Mouse (Mus musculus): ENCODE measurements at regions not wholly inside any gene's neighbourhood (a gene's known extent, or its start where the extent isn't known, plus 50 kb on each side); places are given as distances from the start of the nearest gene placed in this dataset.

GRCm38 (mm10) chr9:61129186-61129585 is 243.0 kb upstream of the Tle3 start:
- DNase-seq (ENCODE audit: low spot score in 2 of 2) = no peak

DNA sequence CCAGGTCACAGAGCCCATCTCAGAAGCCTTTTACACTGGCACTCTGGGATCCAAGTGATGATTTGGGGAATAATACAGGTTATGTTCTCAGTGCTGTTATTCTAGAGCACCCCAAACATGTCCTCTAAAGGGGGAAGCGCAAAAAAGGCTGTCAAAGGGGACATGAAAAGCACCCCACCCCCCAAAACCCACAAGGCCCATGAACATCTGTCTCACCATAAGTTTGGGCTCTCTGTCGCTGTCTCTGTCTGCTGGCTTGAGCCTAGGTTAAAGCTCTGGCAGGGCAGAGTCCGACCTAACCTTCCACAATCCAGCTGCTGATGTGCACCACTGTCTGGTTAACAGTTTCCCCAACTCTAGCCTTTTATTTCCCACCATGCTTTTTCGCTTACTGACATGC is 241.3 kb upstream of the Tle3 start:
- DNase-seq (ENCODE audit: low spot score in 2 of 2) = no peak

- DNase-seq (ENCODE audit: low spot score in 2 of 2) = no peak
These were observed 236.8 kb upstream of the Tle3 start for GRCm38 (mm10) chr9:61135263-61135882.

DNA sequence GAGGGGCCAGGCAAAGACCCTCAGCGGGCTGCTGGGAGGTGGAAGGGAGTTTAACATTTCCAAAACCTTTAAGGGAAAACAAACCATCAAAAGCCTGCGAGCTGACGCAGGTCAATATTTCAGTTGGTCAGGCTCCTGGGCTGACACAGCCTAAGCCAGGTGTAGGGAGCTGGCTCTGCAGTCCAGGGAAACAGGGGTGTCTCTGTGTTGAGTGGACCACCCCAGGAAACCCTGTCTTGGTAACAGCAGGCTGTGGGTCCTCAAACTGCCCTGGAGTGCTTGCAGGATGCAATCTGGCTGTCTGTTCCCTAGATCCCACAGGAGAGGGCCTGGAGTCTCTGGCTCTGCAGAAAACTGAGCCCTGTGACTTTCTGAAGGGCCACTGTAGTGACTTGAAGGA is 236.2 kb upstream of the Tle3 start:
- DNase-seq (ENCODE audit: low spot score in 2 of 2) = no peak

- peak; percentile 16 to 22 for DNase-seq (ENCODE audit: low spot score in 2 of 2)
These were observed 233.3 kb upstream of the Tle3 start for GRCm38 (mm10) chr9:61138741-61139368.

GRCm38 (mm10) chr9:61143101-61143500 is 229.1 kb upstream of the Tle3 start:
- peak; percentile 24 to 58 for DNase-seq (ENCODE audit: low spot score in 2 of 2)

DNA sequence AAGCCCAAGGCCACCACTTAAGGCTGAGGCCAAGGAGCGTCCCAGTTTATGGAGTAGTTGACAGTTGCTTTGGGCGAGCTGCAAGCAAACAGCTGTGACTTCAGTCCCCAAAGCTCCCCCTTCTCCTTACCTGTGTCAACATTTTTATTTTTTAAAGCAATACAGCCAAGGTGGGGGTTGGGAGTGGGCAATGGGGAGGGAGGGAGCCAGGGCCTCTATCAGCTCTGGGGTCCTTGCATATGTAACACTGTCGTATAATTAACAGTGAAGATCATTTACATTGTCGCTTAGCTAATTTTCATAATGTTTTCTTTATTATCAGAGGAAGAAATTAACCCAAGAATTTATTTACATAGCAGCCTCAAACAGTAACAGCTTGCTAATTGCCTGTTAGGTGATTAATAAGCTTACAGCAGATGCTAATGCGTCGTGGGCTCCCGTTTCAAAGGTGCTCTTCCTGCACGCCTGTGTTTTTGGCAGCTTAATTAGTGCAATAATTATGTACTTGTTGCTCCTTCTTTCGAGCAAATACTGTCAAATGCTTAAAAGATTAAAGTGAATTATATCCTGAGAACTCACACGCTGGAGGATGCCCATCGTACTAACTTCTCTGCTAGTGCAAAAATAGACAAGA is 227.4 kb upstream of the Tle3 start:
- DNase-seq (ENCODE audit: low spot score in 2 of 2) = no peak

DNA sequence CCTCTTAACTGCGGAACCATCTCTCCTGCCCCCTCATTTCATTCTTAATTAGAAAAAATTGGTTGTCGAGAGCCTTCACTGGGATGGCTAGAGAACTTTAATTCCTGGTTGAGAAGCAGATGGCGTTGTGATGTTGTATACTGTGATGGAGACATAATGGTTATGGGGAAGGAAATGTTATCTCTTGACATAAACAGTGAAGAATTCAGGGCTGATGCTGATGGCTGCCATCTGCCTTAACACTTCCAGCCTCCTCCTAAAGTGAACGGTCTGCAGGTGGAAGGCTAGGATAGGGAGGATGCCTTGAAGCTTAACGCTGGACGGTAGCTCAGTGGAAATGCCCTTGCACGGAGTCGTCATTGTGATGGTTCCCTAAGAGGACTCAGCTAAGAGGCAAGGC is 226.4 kb upstream of the Tle3 start:
- DNase-seq (ENCODE audit: low spot score in 2 of 2) = no peak

DNA sequence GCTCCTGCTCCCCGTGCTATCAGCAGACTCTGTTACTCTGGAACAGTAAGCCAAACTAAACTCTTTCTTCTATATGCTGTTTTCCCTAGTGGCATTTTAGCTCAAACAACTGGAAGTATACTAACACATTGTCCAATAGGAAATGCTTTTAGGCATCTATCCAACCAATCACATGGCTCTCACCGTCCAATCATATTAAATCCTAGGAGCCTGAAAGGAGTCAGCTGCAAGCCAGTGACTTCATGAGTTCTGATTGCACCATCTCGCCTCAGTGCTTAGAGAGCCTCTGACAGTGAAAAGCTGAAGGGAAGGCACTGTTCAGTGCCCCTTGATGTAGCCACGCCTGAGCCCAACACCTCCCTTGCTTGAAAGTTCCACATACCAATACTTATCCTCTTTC is 221.0 kb upstream of the Tle3 start:
- DNase-seq (ENCODE audit: low spot score in 2 of 2) = no peak

DNA sequence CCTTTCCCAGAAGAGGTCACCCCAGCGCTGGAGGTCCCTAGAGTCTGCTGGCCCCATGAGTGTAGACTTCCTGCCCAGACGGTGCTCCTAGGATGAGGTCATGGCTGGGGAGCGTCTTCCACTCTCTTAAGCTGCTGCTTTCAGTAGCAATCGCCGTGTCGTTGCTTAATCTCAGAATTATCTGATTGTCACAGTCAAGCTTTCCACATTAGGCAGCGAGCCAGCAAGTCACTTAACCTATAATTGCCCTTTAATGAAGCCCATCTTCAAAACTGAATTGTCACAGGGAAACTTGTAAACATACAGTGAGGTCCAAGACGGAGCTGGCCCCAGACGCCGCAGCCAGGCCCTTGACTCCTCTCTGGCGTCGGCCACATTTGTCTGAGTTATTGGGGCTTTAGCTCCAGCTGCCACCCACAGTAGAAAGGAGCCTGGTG is 220.2 kb upstream of the Tle3 start:
- DNase-seq (ENCODE audit: low spot score in 2 of 2) = no peak

DNA sequence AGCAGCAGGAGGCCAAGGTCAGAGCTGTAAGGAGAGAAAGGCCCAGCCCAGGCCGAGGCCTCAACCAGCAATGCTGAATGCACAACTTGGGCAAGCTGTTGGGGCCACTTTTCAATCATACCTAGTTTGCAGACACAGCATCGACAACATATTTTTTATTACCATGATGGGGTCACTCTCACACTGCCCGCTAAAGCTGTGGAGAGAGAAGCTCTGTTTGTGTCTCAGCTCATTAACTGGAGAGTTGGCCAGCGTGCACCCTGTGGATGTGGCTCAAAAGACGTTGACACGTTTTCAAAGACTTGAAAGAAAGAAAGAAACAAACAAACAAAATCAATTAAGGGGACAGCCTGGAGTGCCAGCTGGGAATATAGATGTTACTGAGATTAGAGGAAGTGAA is 217.4 kb upstream of the Tle3 start:
- no peak for DNase-seq (ENCODE audit: low spot score in 2 of 2)

DNA sequence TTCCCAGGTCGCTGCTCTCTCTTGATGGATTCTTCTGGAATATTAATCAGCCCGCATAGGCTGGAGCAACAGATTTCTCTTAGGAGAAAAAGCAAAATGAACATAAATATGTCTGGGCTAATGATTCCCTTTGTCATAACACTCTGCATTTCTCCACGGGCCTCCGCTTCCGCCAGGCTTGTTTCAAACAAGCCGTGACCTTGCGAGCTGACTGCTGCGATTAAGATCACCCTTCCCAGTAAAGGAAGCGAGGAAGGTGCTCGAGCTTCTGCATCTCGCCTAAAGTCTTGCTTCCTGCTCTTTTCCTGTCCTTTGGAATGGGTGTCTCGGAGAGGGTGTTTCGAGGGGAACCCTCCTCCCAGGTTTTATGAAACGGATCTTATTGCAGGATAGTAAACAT is 216.3 kb upstream of the Tle3 start:
- DNase-seq (ENCODE audit: low spot score in 2 of 2) = no peak

DNA sequence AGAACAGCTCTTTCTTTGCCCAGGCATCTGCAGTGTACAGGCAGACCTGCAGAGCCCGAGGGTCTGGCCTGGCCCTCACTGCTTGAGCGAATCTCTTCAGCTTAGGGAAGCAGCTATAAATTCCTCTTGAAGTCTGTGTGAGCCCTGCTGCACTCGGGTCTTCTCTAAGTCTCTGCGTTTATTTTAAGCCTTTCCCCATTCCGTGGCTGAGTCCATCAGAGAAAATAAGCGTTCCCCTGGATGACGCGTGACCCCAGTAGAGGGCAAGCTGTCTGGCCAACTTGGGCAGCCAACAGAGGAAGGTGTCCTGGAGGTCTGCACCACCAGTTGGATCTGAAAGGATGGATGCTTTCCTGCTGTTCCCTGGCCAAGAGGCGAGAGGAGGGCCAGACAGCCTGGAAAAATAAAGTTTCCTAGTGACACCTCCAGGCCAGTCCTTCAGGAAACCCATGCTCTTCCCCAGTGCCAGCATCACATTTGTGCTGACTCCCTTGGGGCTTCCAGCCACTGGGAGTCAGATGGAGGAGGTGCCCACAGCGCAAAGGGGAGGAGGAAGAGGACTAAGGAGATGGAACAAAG is 213.9 kb upstream of the Tle3 start:
- no peak for DNase-seq (ENCODE audit: low spot score in 2 of 2)

GRCm38 (mm10) chr9:61159159-61159558 is 213.0 kb upstream of the Tle3 start:
- DNase-seq (ENCODE audit: low spot score in 2 of 2) = no peak

DNA sequence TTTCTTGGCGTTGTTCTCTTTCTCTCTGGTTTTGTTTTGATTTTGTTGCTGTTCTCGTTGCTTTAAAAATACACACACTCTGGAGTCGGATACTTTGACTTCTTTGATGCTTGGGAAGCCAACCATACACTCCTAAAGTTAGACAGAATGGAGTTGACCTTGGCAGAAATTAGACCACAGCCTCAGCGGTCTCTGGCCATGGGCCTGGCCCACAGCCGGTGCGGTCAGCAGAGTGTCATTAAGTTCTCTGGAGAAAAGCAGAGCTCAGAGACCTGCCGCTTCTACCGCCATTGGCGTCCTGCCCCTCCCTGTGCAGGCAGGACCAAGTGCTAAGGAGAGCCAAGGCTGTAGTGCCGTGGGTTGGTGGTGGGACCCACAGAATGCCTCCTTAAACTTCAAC is 212.6 kb upstream of the Tle3 start:
- DNase-seq (ENCODE audit: low spot score in 2 of 2) = no peak

- DNase-seq (ENCODE audit: low spot score in 2 of 2) = no peak
These were observed 209.3 kb upstream of the Tle3 start for GRCm38 (mm10) chr9:61162884-61163283.

DNA sequence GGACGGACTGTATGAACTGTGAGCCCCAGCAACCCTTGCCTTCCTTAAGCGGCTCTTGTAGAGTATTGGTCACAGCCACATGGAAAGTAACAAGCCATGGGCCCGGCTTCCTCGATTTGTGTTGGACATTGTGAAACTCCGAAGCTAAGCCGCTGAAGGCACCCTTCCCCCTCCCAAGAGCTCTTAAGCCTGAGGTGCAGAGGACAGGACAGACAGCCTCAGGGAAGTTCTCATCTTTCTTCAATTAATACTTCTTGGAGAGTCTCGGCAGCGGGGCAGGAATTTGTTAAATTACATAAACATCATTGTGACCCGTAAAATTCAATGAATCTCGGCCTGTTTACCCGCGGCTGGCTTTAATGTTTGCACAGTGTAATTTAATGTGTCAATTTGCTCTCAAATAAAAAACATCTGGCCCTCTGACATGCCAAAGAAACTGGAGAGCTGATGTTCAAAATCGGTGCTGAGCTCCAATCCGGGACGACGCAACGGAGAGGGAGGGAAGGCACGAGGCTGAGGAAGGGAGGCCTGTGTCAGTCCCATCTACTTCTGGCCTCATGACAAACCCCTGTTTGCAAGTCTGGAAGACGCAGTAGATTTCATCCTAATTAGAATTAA is 208.4 kb upstream of the Tle3 start:
- DNase-seq (ENCODE audit: low spot score in 2 of 2) = no peak

- no peak for DNase-seq (ENCODE audit: low spot score in 2 of 2)
These were observed 207.5 kb upstream of the Tle3 start for GRCm38 (mm10) chr9:61164501-61165251.

DNA sequence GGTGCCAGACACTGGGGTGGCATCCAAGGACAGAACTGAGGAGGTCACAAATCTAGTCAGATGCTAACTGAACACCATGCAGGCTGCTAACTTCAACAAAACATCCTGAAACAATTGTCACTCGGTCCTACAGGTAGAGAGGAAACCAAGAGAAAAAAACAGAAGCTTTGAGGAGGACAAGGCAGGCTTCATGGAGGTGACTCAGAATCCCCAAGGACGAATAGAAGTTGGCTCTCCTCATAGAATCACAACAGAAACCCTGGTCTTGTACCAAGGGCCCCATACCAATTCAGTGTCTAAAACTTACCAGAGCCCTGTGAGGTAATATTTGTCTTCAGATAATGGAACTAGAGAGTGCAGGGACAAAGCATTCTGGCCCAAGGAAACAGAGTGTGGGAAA is 206.1 kb upstream of the Tle3 start:
- DNase-seq (ENCODE audit: low spot score in 2 of 2) = no peak

DNA sequence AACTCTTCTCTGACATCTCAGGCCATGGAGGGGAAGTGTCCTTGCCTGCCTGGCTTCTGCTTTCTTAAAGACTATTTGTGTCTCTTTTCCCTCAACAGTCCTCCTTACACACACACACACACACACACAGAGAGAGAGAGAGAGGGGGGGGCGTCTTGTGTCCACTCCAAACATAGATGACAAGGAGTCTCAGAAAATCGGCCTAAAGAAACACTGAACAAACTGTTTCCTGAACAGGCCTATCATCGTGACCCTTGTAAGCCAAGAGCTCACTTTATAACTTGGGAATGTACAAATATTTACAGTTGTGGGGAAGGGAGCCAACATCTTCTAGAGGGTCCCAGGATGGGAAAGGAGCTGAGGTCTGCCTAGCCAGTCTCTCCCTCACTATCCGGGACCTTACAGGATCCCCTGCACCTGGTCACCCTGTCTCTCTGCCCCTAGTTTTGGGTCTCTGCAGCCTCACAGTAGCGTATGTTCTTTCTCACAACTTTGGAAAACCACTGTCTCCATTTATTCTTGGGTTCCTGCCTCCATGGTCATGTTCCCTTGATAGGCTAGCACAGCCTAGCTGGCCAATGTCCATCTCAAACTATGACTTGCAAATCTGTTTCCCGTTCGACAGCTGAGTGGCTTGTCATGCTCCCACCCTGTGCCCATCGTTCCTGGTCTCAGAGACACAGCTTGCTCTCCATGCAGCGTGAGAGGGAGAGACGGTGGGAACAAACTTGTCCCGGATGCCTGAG is 204.9 kb upstream of the Tle3 start:
- no peak for DNase-seq (ENCODE audit: low spot score in 2 of 2)

DNA sequence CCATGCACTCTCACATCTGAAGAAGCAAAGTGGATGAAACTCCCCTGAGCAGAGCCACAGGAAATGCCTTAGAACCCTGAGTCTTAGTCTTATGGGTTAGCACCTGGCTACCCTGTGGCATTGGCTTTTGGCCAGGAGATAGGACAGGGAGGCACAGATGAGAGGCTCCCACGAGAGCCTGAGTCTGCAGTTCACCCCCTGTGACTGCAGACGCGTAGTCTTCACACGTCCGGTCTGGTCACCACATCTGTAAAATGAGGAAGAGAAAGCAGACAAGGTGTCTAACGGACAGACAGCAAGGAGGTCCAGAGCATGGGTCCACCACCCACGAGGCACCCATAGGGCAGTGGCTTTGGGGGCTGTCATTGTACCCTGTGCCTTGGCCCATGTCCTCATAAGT is 203.2 kb upstream of the Tle3 start:
- DNase-seq (ENCODE audit: low spot score in 2 of 2) = no peak
